Mouse (Mus musculus) c-Kit-negative CD71-positive TER-119-positive erythroid progenitor cells, embryonic 14.5 days (primary cell): ENCODE measurements around the gene Spsb3.

Source experiments
- DNase-seq: peaks from one replicate; pipeline ENCODE4 v3.0.0-alpha.2; 2013; ENCODE audit warnings: low read depth, low spot score

The Spsb3 gene

GRCm38 (mm10) chr17:24886134-24886931 is at the start of gene Spsb3, which contains the start of gene Nubp2:
Gene Spsb3 (plus strand): TSS chr17:24886643.
Gene Nubp2 (minus strand): TSS chr17:24886349.
- peak; percentile 96 for DNase-seq

- no peak for DNase-seq
Measured at GRCm38 (mm10) chr17:24839842-24840241, 46.6 kb upstream of the Spsb3 start, which contains the start of gene Hagh. Gene Hagh (plus strand): TSS chr17:24840143.

GRCm38 (mm10) chr17:24840341-24840740 is 46.1 kb upstream of the Spsb3 start:
- no peak for DNase-seq

- DNase-seq = no peak
Measured at GRCm38 (mm10) chr17:24841133-24841532, 45.3 kb upstream of the Spsb3 start.

- no peak for DNase-seq
Measured at GRCm38 (mm10) chr17:24842631-24843030, 43.8 kb upstream of the Spsb3 start.

GRCm38 (mm10) chr17:24844525-24844924 is 41.9 kb upstream of the Spsb3 start:
- DNase-seq = no peak

- DNase-seq = no peak
Measured at GRCm38 (mm10) chr17:24847386-24847785, 39.1 kb upstream of the Spsb3 start.

GRCm38 (mm10) chr17:24848600-24849031 is 37.8 kb upstream of the Spsb3 start:
- DNase-seq = peak; percentile 65

GRCm38 (mm10) chr17:24849733-24850064 is 36.7 kb upstream of the Spsb3 start:
- DNase-seq = no peak

GRCm38 (mm10) chr17:24850065-24850772 is 36.2 kb upstream of the Spsb3 start, which contains the start of gene Fahd1:
Gene Fahd1 (minus strand): TSS chr17:24850364.
- peak; percentile 97 for DNase-seq

GRCm38 (mm10) chr17:24850773-24851127 is 35.7 kb upstream of the Spsb3 start:
- DNase-seq = no peak

GRCm38 (mm10) chr17:24851381-24852125 is 34.9 kb upstream of the Spsb3 start:
- no peak for DNase-seq

GRCm38 (mm10) chr17:24855838-24856464 is 30.5 kb upstream of the Spsb3 start:
- no peak for DNase-seq

GRCm38 (mm10) chr17:24856589-24856988 is 29.9 kb upstream of the Spsb3 start:
- DNase-seq = no peak

- DNase-seq = no peak
Measured at GRCm38 (mm10) chr17:24857831-24858470, 28.5 kb upstream of the Spsb3 start.

- DNase-seq = peak; percentile 70
Measured at GRCm38 (mm10) chr17:24858967-24859366, 27.5 kb upstream of the Spsb3 start.

GRCm38 (mm10) chr17:24860076-24860475 is 26.4 kb upstream of the Spsb3 start:
- no peak for DNase-seq

- DNase-seq = no peak
Measured at GRCm38 (mm10) chr17:24861785-24862184, 24.7 kb upstream of the Spsb3 start.

- DNase-seq = no peak
Measured at GRCm38 (mm10) chr17:24865776-24866175, 20.7 kb upstream of the Spsb3 start, which contains the start of gene Igfals. Gene Igfals (plus strand): TSS chr17:24865997.

GRCm38 (mm10) chr17:24867914-24868313 is 18.5 kb upstream of the Spsb3 start:
- DNase-seq = no peak
